Comparison of ENCODE assay signal across 19 mouse cellular contexts in genomic region chr4:70321586-70321985, GRCm38 (mm10).
"Had no signal": no experiment of that assay in that cellular context is flagged by ENCODE, and none has a peak within 500 bp of the region (broad histone marks: within the 10 kb centered on the region; RNA-seq: fewer than 3 reads in every experiment).

No protein-coding gene starts in this region.

- H3K36me3 ChIP-seq: midbrain, embryonic 15.5 days had no signal

- DNase-seq: kidney, postnatal 10 days; kidney, postnatal 36 days; layer of hippocampus, adult 9-11 months; layer of hippocampus, postnatal 36 days; liver, embryonic 13.5 days; lung, adult 2 months; lung, postnatal 14 days; right cerebral cortex, adult 18-20 months; right cerebral cortex, postnatal 14 days; right cerebral cortex, postnatal 4 days; spleen, adult 18-20 months; thymus, postnatal 25 days had no signal

- H3K27me3 ChIP-seq: liver, embryonic 13.5 days; midbrain, embryonic 12.5 days; midbrain, embryonic 15.5 days; neural tube, embryonic 12.5 days; neural tube, embryonic 15.5 days; stomach, embryonic 15.5 days had no signal

- H3K4me1 ChIP-seq: liver, embryonic 13.5 days; midbrain, embryonic 15.5 days; neural tube, embryonic 12.5 days; stomach, embryonic 15.5 days had no signal

- H3K4me3 ChIP-seq: left cerebral cortex, adult 2 months; liver, embryonic 13.5 days; midbrain, embryonic 12.5 days; midbrain, embryonic 15.5 days; neural tube, embryonic 12.5 days; neural tube, embryonic 15.5 days; stomach, embryonic 15.5 days had no signal

- H3K27ac ChIP-seq: left cerebral cortex, adult 2 months; liver, embryonic 13.5 days; macrophage; midbrain, embryonic 12.5 days; midbrain, embryonic 15.5 days; neural tube, embryonic 12.5 days; neural tube, embryonic 15.5 days; stomach, embryonic 15.5 days had no signal

- H3K4me2 ChIP-seq: liver, embryonic 13.5 days; midbrain, embryonic 12.5 days; midbrain, embryonic 15.5 days; neural tube, embryonic 12.5 days; neural tube, embryonic 15.5 days; stomach, embryonic 15.5 days had no signal

- H3K9ac ChIP-seq: liver, embryonic 13.5 days; midbrain, embryonic 12.5 days; midbrain, embryonic 15.5 days; neural tube, embryonic 12.5 days; neural tube, embryonic 15.5 days; stomach, embryonic 15.5 days had no signal

- ATAC-seq: midbrain, embryonic 15.5 days had no signal

- H3K9me3 ChIP-seq: liver, embryonic 13.5 days; midbrain, embryonic 12.5 days; midbrain, embryonic 15.5 days; neural tube, embryonic 12.5 days; neural tube, embryonic 15.5 days; stomach, embryonic 15.5 days had no signal
